Mouse (Mus musculus): ENCODE measurements around the gene Irx5. TPM values are rescaled to one million over a fixed set of nuclear protein-coding genes. Genes with fewer than 3 reads are reported as not detected.

Gene Irx5
- polyA plus RNA-seq, 1 experiment = not detected

GRCm38 (mm10) chr8:92404218-92404617 lies 46.8 kb downstream of the Irx5 start:
- WGBS = 91% methylated on average over 2 of the region's 2 CpGs
- Histone ChIP-seq H3K4me1 (ENCODE audit: control insufficient read depth, insufficient read depth, low read length) (peaks cover 14% of the 10 kb centered on the region), H3K27ac (ENCODE audit: insufficient read depth, low read depth, low read length) (no peak overlapping the region), H3K4me3 (ENCODE audit: insufficient read depth, low read depth, low read length) (no peak overlapping the region)
- TF ChIP-seq POLR2A (IDR thresholded peaks at IDR 0.05; ENCODE audit: insufficient read depth, low read depth, low read length) (no peak), CTCF (IDR thresholded peaks at IDR 0.05; ENCODE audit: insufficient read depth, low read depth, low read length) (no peak)

GRCm38 (mm10) chr8:92408092-92408491 lies 50.7 kb downstream of the Irx5 start:
- Histone ChIP-seq H3K4me1 (ENCODE audit: control insufficient read depth, insufficient read depth, low read length) (peaks cover 14% of the 10 kb centered on the region), H3K4me3 (ENCODE audit: insufficient read depth, low read depth, low read length) (no peak overlapping the region), H3K27ac (ENCODE audit: insufficient read depth, low read depth, low read length) (no peak overlapping the region)
- TF ChIP-seq POLR2A (IDR thresholded peaks at IDR 0.05; ENCODE audit: insufficient read depth, low read depth, low read length) = no peak
- no peak for TF ChIP-seq CTCF (IDR thresholded peaks at IDR 0.05; ENCODE audit: insufficient read depth, low read depth, low read length)
- 14% methylated on average over 7 of the region's 7 CpGs for WGBS

GRCm38 (mm10) chr8:92413583-92413982 lies 56.2 kb downstream of the Irx5 start:
- 79% methylated on average over 6 of the region's 6 CpGs for WGBS
- Histone ChIP-seq H3K4me1 (ENCODE audit: control insufficient read depth, insufficient read depth, low read length) (peaks cover 5% of the 10 kb centered on the region), H3K4me3 (ENCODE audit: insufficient read depth, low read depth, low read length) (no peak overlapping the region), H3K27ac (ENCODE audit: insufficient read depth, low read depth, low read length) (no peak overlapping the region)
- TF ChIP-seq POLR2A (IDR thresholded peaks at IDR 0.05; ENCODE audit: insufficient read depth, low read depth, low read length) (no peak), CTCF (IDR thresholded peaks at IDR 0.05; ENCODE audit: insufficient read depth, low read depth, low read length) (no peak)

- Histone ChIP-seq H3K27ac (ENCODE audit: insufficient read depth, low read depth, low read length) (no peak overlapping the region), H3K4me3 (ENCODE audit: insufficient read depth, low read depth, low read length) (no peak overlapping the region), H3K4me1 (ENCODE audit: control insufficient read depth, insufficient read depth, low read length) (no peaks in the 10 kb centered on the region)
- 81% methylated on average over 7 of the region's 7 CpGs for WGBS
- no peak for TF ChIP-seq POLR2A (IDR thresholded peaks at IDR 0.05; ENCODE audit: insufficient read depth, low read depth, low read length)
- TF ChIP-seq CTCF (IDR thresholded peaks at IDR 0.05; ENCODE audit: insufficient read depth, low read depth, low read length) = no peak
Observed at GRCm38 (mm10) chr8:92420666-92421065, 63.2 kb downstream of the Irx5 start.

Measured in olfactory bulb, adult 2 months (tissue).